Mouse (Mus musculus): ENCODE measurements around the gene Trio. TPM values are rescaled to one million over a fixed set of nuclear protein-coding genes. Genes with fewer than 3 reads are reported as not detected.
A peak's percentile ranks its signal among the peaks of the same experiment; 100 is the strongest.

The Trio gene
- total RNA-seq, 2 experiments from 2014 or later, result 321 to 333 TPM

DNA sequence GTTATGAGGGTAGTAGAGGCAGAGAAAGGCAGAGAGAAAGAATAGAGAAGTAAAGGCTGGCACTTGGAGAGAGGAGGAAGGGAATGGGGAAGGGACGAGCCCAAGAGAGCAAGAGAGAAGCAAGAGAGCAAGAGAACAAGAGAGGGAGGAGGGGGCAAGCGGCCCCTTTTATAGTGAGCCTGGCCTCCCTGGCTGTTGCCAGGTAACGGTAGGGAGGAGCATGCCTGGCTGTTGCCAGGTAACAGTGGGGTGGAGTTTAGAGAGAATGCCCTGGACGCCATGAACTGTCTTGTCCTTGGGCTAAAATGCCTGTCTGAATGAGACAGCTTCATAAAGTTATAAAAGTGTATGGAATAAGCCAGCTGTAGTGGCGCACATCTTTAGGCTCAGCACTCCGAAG, 34.8 kb upstream of the Trio start:
- DNase-seq (ENCODE audit: low spot score in 2 of 2), result no peak
- Histone ChIP-seq H3K27ac (no peak overlapping the region), H3K4me3 (no peak overlapping the region)
- TF ChIP-seq CTCF (conservative IDR thresholded peaks at IDR 0.05), result no peak

DNA sequence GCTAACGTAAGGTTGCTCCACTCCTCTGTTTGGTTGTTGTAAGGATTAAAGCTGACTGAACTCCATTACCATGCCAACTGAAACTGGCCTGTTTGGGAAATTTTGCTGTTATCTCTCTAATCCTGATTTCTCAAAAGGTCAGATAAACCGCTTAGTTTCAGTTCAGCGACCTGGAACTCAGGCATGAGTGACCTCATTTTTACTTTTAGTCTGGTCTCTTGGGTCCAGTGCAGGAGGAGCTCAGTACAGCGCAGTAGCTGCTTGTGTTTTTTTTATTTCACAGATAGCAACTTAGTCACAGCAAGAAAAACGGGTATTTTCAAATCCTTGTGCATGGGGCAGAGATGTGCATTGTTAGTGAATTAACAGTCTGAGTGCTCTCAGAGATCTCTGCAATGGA, 31.9 kb upstream of the Trio start:
- Histone ChIP-seq H3K27ac (no peak overlapping the region), H3K4me3 (no peak overlapping the region)
- no peak for DNase-seq (ENCODE audit: low spot score in 2 of 2)
- no peak for TF ChIP-seq CTCF (conservative IDR thresholded peaks at IDR 0.05)

- DNase-seq (ENCODE audit: low spot score in 2 of 2), result no peak
- H3K4me3 ChIP-seq, result no peak overlapping the region
- H3K27ac ChIP-seq, result no peak overlapping the region
- TF ChIP-seq CTCF (conservative IDR thresholded peaks at IDR 0.05), result no peak
These were observed 29.1 kb upstream of the Trio start for GRCm38 (mm10) chr15:28054731-28055130.

- Histone ChIP-seq H3K4me3 (no peak overlapping the region), H3K27ac (no peak overlapping the region)
- no peak for DNase-seq (ENCODE audit: low spot score in 2 of 2)
- TF ChIP-seq CTCF (conservative IDR thresholded peaks at IDR 0.05), result no peak
These were observed 28.5 kb upstream of the Trio start for GRCm38 (mm10) chr15:28054111-28054510.

- no peak for DNase-seq (ENCODE audit: low spot score in 2 of 2)
- Histone ChIP-seq H3K27ac (no peak overlapping the region), H3K4me3 (no peak overlapping the region)
- no peak for TF ChIP-seq CTCF (conservative IDR thresholded peaks at IDR 0.05)
These were observed 27.6 kb upstream of the Trio start for GRCm38 (mm10) chr15:28053226-28053625.

DNA sequence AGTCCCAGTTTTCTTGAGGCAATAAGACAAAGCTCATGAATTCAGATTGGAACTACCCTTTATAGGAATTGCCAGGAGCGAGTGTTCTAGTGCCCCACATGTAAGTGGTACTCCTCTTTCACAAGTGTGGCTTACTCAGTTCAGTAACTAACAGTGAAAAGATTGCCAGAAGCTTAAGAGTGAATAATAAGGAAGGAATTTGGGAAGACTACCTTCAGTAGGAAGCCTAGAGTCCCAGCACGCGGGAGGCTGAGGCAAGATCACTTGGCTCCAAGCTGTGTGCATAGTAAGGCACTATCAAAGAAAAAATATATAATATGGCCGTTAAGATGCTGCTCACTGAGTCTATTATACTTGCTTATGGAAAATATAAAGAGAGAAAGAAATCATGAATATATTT, 26.2 kb upstream of the Trio start:
- Histone ChIP-seq H3K4me3 (no peak overlapping the region), H3K27ac (no peak overlapping the region)
- no peak for DNase-seq (ENCODE audit: low spot score in 2 of 2)
- no peak for TF ChIP-seq CTCF (conservative IDR thresholded peaks at IDR 0.05)

DNA sequence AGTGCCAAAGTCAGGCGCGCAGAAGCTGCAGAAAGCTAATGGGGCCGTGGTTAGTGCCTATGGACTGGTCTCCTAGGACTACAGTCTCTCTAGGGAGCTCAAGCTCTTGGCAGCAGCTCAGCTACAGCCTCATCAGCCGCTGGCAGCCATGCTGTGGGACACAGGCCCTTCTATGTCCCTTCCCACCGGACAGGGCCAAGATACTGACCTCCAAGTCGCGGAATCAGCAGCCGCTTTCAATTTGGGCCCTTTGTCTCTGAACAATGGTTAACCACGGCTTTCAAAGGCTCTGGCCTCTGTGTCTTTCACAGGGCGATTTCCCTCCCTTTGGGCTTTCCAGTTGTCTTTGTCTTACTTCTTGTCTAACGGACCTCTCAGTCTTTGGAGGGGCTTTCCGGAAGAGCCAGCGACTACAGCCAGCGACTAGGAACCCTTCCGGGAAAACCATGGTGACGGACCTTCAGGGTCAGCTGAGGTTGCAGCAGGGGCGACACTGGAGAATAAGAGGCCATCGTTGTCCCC, 25.5 kb upstream of the Trio start:
- peak in 1 of 2 experiments; percentile 49 for DNase-seq (ENCODE audit: low spot score in 2 of 2)
- Histone ChIP-seq H3K4me3 (peak overlapping the region; percentile 11; the same call in 1 of the 2 replicates), H3K27ac (peak overlapping the region; percentile 5; the same call in 1 of the 2 replicates)
- no peak for TF ChIP-seq CTCF (conservative IDR thresholded peaks at IDR 0.05)

- no peak for DNase-seq (ENCODE audit: low spot score in 2 of 2)
- Histone ChIP-seq H3K27ac (no peak overlapping the region), H3K4me3 (no peak overlapping the region)
- TF ChIP-seq CTCF (conservative IDR thresholded peaks at IDR 0.05), result no peak
These were observed 22.1 kb upstream of the Trio start for GRCm38 (mm10) chr15:28047711-28048110.

DNA sequence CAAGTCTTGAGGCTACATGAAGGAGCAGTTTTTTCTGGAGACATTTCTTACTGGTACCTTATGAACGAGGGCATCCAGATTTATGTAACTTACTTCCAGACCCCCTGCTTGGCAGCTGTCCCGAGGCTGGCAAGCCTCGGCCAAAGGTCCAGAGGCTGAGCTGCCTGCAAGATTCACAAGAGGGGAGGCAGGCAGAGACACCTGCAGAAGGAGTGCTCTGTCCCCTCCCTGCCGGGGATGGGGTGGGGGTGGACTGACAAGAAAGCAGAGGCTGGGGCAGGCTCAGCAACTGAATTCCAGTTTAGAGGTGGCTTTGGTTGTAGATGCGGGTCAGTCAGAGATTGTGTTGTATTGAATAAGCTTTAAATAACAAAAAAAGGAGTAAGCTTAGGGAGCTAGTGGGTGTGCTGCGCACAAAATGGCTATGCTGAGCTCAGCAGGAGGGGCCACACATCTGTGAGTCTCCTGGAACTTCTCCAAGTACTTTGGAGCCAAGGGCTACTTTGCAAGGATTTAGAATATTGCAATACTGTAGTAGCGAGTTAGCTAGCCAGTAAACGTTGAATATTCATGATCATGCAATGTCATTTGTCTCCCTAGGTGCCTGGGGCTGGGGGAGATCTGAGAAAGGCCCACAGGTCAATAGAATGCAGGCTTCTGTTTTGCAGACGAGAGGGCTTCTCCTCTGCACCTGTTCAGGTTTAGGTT, 15.7 kb upstream of the Trio start:
- no peak for TF ChIP-seq CTCF (conservative IDR thresholded peaks at IDR 0.05)
- Histone ChIP-seq H3K4me3 (no peak overlapping the region), H3K27ac (no peak overlapping the region)
- no peak for DNase-seq (ENCODE audit: low spot score in 2 of 2)

DNA sequence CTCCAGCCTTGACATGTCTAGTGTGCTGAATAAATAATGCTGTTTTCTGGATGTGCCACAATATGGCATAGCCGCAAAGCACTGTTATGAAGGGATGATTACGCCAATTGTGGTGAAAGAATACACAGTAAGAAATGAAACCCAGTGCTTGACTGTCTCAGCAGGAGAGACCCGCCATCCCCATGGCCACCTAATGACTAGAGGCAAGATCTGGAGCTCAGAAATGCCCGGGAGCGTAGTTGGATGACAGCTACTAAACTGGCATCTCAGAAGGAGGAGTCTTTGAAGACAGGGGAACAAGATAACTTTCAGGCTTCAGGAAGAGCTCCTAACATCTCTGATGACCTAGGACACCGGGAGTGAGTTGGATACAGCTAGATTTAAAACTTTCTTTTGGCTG, 12.0 kb upstream of the Trio start:
- Histone ChIP-seq H3K27ac (no peak overlapping the region), H3K4me3 (no peak overlapping the region)
- no peak for DNase-seq (ENCODE audit: low spot score in 2 of 2)
- no peak for TF ChIP-seq CTCF (conservative IDR thresholded peaks at IDR 0.05)

DNA sequence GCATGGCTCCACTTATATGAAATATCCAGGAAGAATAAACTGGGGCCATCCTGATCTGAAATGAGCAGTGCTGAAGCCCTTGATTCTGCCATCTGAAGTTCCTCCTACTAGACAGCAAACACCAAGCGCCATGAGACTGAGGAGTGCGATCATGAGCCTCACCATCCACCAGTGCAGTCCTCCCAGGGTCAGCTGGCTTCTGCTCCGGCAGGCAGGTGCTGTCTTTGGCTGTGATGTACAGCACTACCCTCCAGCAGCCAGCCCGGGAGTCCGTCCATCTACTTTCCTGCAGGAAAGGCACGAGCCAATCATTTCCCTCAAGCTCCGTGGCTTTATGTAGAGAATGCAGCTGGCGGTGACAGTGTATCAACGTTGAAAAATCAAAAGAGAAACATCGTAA, 10.0 kb upstream of the Trio start:
- Histone ChIP-seq H3K27ac (no peak overlapping the region), H3K4me3 (no peak overlapping the region)
- DNase-seq (ENCODE audit: low spot score in 2 of 2), result no peak
- no peak for TF ChIP-seq CTCF (conservative IDR thresholded peaks at IDR 0.05)

- no peak for TF ChIP-seq CTCF (conservative IDR thresholded peaks at IDR 0.05)
- no peak for DNase-seq (ENCODE audit: low spot score in 2 of 2)
- Histone ChIP-seq H3K27ac (no peak overlapping the region), H3K4me3 (no peak overlapping the region)
These were observed 9.0 kb upstream of the Trio start for GRCm38 (mm10) chr15:28034636-28035035.

GRCm38 (mm10) chr15:28029371-28029770, 3.7 kb upstream of the Trio start:
- no peak for TF ChIP-seq CTCF (conservative IDR thresholded peaks at IDR 0.05)
- Histone ChIP-seq H3K4me3 (no peak overlapping the region), H3K27ac (no peak overlapping the region)
- no peak for DNase-seq (ENCODE audit: low spot score in 2 of 2)

DNA sequence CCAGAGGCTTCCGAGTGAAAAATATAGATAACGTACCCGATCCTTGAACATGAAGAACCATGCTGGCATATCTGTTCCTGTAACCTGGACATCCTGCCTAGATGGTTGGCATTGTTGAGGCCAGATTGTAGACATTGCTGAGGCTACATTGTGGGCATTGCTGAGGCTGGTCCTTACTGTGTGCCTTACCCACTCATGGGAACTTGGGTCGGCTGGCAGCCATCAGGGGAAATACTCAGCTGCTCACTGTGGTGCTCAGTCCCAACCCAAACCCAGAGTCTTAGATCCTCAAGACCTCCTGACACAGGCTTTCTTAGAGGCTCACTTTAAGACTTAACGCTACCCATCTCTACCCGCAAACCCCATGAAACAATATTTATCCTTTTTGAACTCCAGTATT, 2.9 kb upstream of the Trio start:
- Histone ChIP-seq H3K4me3 (no peak overlapping the region), H3K27ac (no peak overlapping the region)
- DNase-seq (ENCODE audit: low spot score in 2 of 2), result no peak
- no peak for TF ChIP-seq CTCF (conservative IDR thresholded peaks at IDR 0.05)
